Mouse (Mus musculus) forebrain, embryonic 14.5 days (tissue): ENCODE measurements around the gene Kcnk10. TPM values are rescaled to one million over a fixed set of nuclear protein-coding genes. Genes with fewer than 3 reads are reported as not detected.

Experiments
- ATAC-seq: fragments of 200-750 bp; cut with Nextera tagmentation; 2 replicates; pipeline ENCODE4 v1.8.0; 2017; ENCODE audit warnings: mild to moderate bottlenecking, moderate library complexity
- DNase-seq: peaks from one replicate; pipeline ENCODE4 v3.0.0-alpha.2; 2015; ENCODE audit warnings: low spot score
- H3K27ac ChIP-seq: fragments of 300-500 bp; sonication (generic); 2 replicates; pipeline ENCODE4 v1.5.1; 2014; ENCODE audit warnings: low read depth, mild to moderate bottlenecking, control low read depth, low read length, moderate library complexity
- H3K27me3 ChIP-seq: fragments of 300-500 bp; sonication (generic); replicated peaks from 2 replicates; pipeline ENCODE4 v1.6.1; 2014; ENCODE audit warnings: low read length, control low read depth, mixed read lengths; ENCODE audit not compliant: control insufficient read depth, insufficient read depth
- H3K36me3 ChIP-seq: fragments of 300-500 bp; sonication (generic); 2 replicates; pipeline ENCODE4 v1.6.1; 2014; ENCODE audit warnings: low read length, control low read depth; ENCODE audit not compliant: control insufficient read depth, insufficient read depth
- H3K4me1 ChIP-seq: fragments of 300-500 bp; sonication (generic); 2 replicates; pipeline ENCODE4 v1.6.1; 2014; ENCODE audit warnings: antibody characterized with exemption, low read length, control low read depth; ENCODE audit not compliant: control insufficient read depth, insufficient read depth
- H3K4me2 ChIP-seq: fragments of 300-500 bp; sonication (generic); 2 replicates; pipeline ENCODE4 v1.6.1; 2014; ENCODE audit warnings: mild to moderate bottlenecking, control low read depth, low read length
- H3K4me3 ChIP-seq: fragments of 300-500 bp; sonication (generic); 2 replicates; pipeline ENCODE4 v1.5.1; 2014; ENCODE audit warnings: low read depth, low read length, control low read depth
- H3K9ac ChIP-seq: fragments of 300-500 bp; sonication (generic); 2 replicates; pipeline ENCODE4 v1.6.1; 2014; ENCODE audit warnings: mild to moderate bottlenecking, low read length, control low read depth, moderate library complexity
- H3K9me3 ChIP-seq: fragments of 300-500 bp; sonication (generic); replicated peaks from 2 replicates; pipeline ENCODE4 v1.6.1; 2016; ENCODE audit warnings: low read length, control low read depth, mixed read lengths; ENCODE audit not compliant: control insufficient read depth
- WGBS: fragments of 180-500 bp; shearing (Covaris S2); extraction: QIAGEN DNeasy Blood & Tissue Kit; methylation state at CpG from one replicate; pipeline ENCODE4 v1.1.7; 2014; 5-methylcytosine and 5-hydroxymethylcytosine counted together
- polyA plus RNA-seq: library from polyadenylated mRNA; unstranded; fragments of >200 nt; fragmentation: Nextera tagmentation; extraction: Ambion mirVana; gene quantifications from 2 replicates; pipeline ENCODE4 v1.2.1, GENCODE M21; 2014

Kcnk10 gene
- polyA plus RNA-seq, 1 experiment from 2014 or later: 39.5 TPM

- H3K4me3 ChIP-seq: no peak overlapping the region
- 78% methylated on average over 5 of the region's 5 CpGs for WGBS
Observed at GRCm38 (mm10) chr12:98471232-98471631, 106.9 kb downstream of the Kcnk10 start.

GRCm38 (mm10) chr12:98470097-98470496, 108.0 kb downstream of the Kcnk10 start:
- Histone ChIP-seq H3K4me3 (no peak overlapping the region), H3K4me1 (no peaks in the 10 kb centered on the region), H3K27me3 (no peaks in the 10 kb centered on the region), H3K4me2 (no peak overlapping the region), H3K9ac (no peak overlapping the region), H3K27ac (no peak overlapping the region), H3K36me3 (no peaks in the 10 kb centered on the region), H3K9me3 (no peaks in the 10 kb centered on the region)
- no peak for ATAC-seq
- 94% methylated on average over 3 of the region's 3 CpGs for WGBS
- DNase-seq: no peak

More at GRCm38 (mm10) chr12:98471232-98471631, 106.9 kb downstream of the Kcnk10 start:
- Histone ChIP-seq H3K4me1 (no peaks in the 10 kb centered on the region), H3K9me3 (no peaks in the 10 kb centered on the region), H3K27ac (no peak overlapping the region), H3K27me3 (no peaks in the 10 kb centered on the region), H3K4me2 (no peak overlapping the region), H3K36me3 (0 out of 2 replicates have a peak, but pooled peaks cover 4% of the 10 kb centered on the region), H3K9ac (no peak overlapping the region)
- DNase-seq (no peak), ATAC-seq (no peak)

GRCm38 (mm10) chr12:98467793-98468192, 110.3 kb downstream of the Kcnk10 start:
- no peaks in the 10 kb centered on the region for H3K4me1 ChIP-seq
- H3K27ac ChIP-seq: no peak overlapping the region
- H3K9me3 ChIP-seq: no peaks in the 10 kb centered on the region
- 97% methylated on average over 4 of the region's 4 CpGs for WGBS
- DNase-seq: no peak
- H3K27me3 ChIP-seq: no peaks in the 10 kb centered on the region
- no peak overlapping the region for H3K9ac ChIP-seq
- no peak overlapping the region for H3K4me3 ChIP-seq
- ATAC-seq: no peak
- no peaks in the 10 kb centered on the region for H3K36me3 ChIP-seq
- H3K4me2 ChIP-seq: no peak overlapping the region

GRCm38 (mm10) chr12:98459889-98460288, 118.2 kb downstream of the Kcnk10 start:
- H3K4me2 ChIP-seq: no peak overlapping the region
- ATAC-seq (no peak), DNase-seq (no peak)
- H3K9me3 ChIP-seq: no peaks in the 10 kb centered on the region
- no peak overlapping the region for H3K9ac ChIP-seq
- peaks cover 4% of the 10 kb centered on the region; the same call in 1 of the 2 replicates for H3K36me3 ChIP-seq
- H3K27ac ChIP-seq: no peak overlapping the region
- no peak overlapping the region for H3K4me3 ChIP-seq
- H3K4me1 ChIP-seq: no peaks in the 10 kb centered on the region
- no peaks in the 10 kb centered on the region for H3K27me3 ChIP-seq
- WGBS: 56% methylated on average over 3 of the region's 3 CpGs

GRCm38 (mm10) chr12:98458944-98459343, 119.2 kb downstream of the Kcnk10 start:
- peaks cover 4% of the 10 kb centered on the region; the same call in 1 of the 2 replicates for H3K36me3 ChIP-seq
- 87% methylated on average over 4 of the region's 4 CpGs for WGBS
- H3K4me3 ChIP-seq: no peak overlapping the region
- DNase-seq (no peak), ATAC-seq (no peak)
- H3K4me2 ChIP-seq: no peak overlapping the region
- H3K27me3 ChIP-seq: no peaks in the 10 kb centered on the region
- no peak overlapping the region for H3K9ac ChIP-seq
- H3K4me1 ChIP-seq: no peaks in the 10 kb centered on the region
- no peak overlapping the region for H3K27ac ChIP-seq
- no peaks in the 10 kb centered on the region for H3K9me3 ChIP-seq

GRCm38 (mm10) chr12:98458516-98458915, 119.6 kb downstream of the Kcnk10 start:
- Histone ChIP-seq H3K27me3 (no peaks in the 10 kb centered on the region), H3K9me3 (no peaks in the 10 kb centered on the region), H3K9ac (no peak overlapping the region), H3K4me3 (no peak overlapping the region), H3K27ac (no peak overlapping the region; the same call in 1 of the 2 replicates), H3K4me2 (no peak overlapping the region), H3K36me3 (peaks cover 8% of the 10 kb centered on the region; the same call in 1 of the 2 replicates), H3K4me1 (no peaks in the 10 kb centered on the region)
- no peak; the same call in 1 of the 2 replicates for ATAC-seq
- peak; percentile 69 for DNase-seq
- WGBS: 76% methylated on average over 5 of the region's 5 CpGs

- 90% methylated on average over 17 of the region's 17 CpGs for WGBS
- Histone ChIP-seq H3K4me2 (no peak overlapping the region), H3K27me3 (no peaks in the 10 kb centered on the region), H3K9me3 (no peaks in the 10 kb centered on the region), H3K9ac (no peak overlapping the region), H3K27ac (no peak overlapping the region), H3K4me3 (no peak overlapping the region), H3K4me1 (no peaks in the 10 kb centered on the region), H3K36me3 (peaks cover 19% of the 10 kb centered on the region; the same call in 1 of the 2 replicates)
- no peak for ATAC-seq
- no peak for DNase-seq
Observed at GRCm38 (mm10) chr12:98453161-98453560, 124.9 kb downstream of the Kcnk10 start.

GRCm38 (mm10) chr12:98452646-98453045, 125.5 kb downstream of the Kcnk10 start:
- ATAC-seq: no peak
- peaks cover 19% of the 10 kb centered on the region; the same call in 1 of the 2 replicates for H3K36me3 ChIP-seq
- H3K4me1 ChIP-seq: no peaks in the 10 kb centered on the region
- WGBS: 72% methylated on average over 7 of the region's 7 CpGs
- no peak overlapping the region for H3K4me2 ChIP-seq
- no peaks in the 10 kb centered on the region for H3K27me3 ChIP-seq
- H3K27ac ChIP-seq: no peak overlapping the region
- no peaks in the 10 kb centered on the region for H3K9me3 ChIP-seq
- DNase-seq: no peak
- H3K4me3 ChIP-seq: no peak overlapping the region
- no peak overlapping the region for H3K9ac ChIP-seq

GRCm38 (mm10) chr12:98445637-98446036, 132.5 kb downstream of the Kcnk10 start:
- DNase-seq (no peak), ATAC-seq (no peak)
- Histone ChIP-seq H3K4me1 (no peaks in the 10 kb centered on the region), H3K27ac (no peak overlapping the region), H3K4me3 (no peak overlapping the region), H3K9me3 (no peaks in the 10 kb centered on the region), H3K4me2 (no peak overlapping the region), H3K9ac (no peak overlapping the region), H3K36me3 (no peaks in the 10 kb centered on the region), H3K27me3 (no peaks in the 10 kb centered on the region)
- 83% methylated on average over 5 of the region's 5 CpGs for whole genome bisulfite sequencing
